Mouse (Mus musculus) forebrain, embryonic 11.5 days (tissue): ENCODE data around the gene Gtf3c3. TPM values are rescaled to one million over a fixed set of nuclear protein-coding genes. Genes with fewer than 3 reads are reported as not detected.
A peak's percentile ranks its signal among the peaks of the same experiment; 100 is the strongest.

Source experiments
- ATAC-seq: fragments of 200-750 bp; cut with Nextera tagmentation; replicated peaks from 2 replicates; pipeline ENCODE4 v1.8.0; 2017; ENCODE audit warnings: moderate TSS enrichment; ENCODE audit not compliant: low FRiP score
- DNase-seq: peaks from one replicate; pipeline ENCODE4 v3.0.0-alpha.2; 2017; ENCODE audit warnings: low spot score
- H3K27ac ChIP-seq: fragments of 300-500 bp; sonication (generic); 2 replicates; pipeline ENCODE4 v1.5.1; 2014; ENCODE audit warnings: low read depth, low read length
- H3K27me3 ChIP-seq: fragments of 300-500 bp; sonication (generic); 2 replicates; pipeline ENCODE4 v1.6.1; 2014; ENCODE audit warnings: mild to moderate bottlenecking, low read length, mixed read lengths; ENCODE audit not compliant: control insufficient read depth, insufficient read depth
- H3K36me3 ChIP-seq: fragments of 300-500 bp; sonication (generic); 2 replicates; pipeline ENCODE4 v1.6.1; 2014; ENCODE audit warnings: mild to moderate bottlenecking, low read length, moderate library complexity, mixed read lengths; ENCODE audit not compliant: control insufficient read depth, insufficient read depth
- H3K4me1 ChIP-seq: fragments of 300-500 bp; sonication (generic); replicated peaks from 2 replicates; pipeline ENCODE4 v1.6.1; 2014; ENCODE audit warnings: low read length, mixed read lengths; ENCODE audit not compliant: control insufficient read depth, insufficient read depth
- H3K4me2 ChIP-seq: fragments of 300-500 bp; sonication (generic); 2 replicates; pipeline ENCODE4 v1.6.1; 2014; ENCODE audit warnings: low read depth, mild to moderate bottlenecking, low read length, moderate library complexity, mixed read lengths; ENCODE audit not compliant: severe bottlenecking
- H3K4me3 ChIP-seq: fragments of 300-500 bp; sonication (generic); 2 replicates; pipeline ENCODE4 v1.5.1; 2014; ENCODE audit warnings: low read depth, low read length
- H3K9ac ChIP-seq: fragments of 300-500 bp; sonication (generic); 2 replicates; pipeline ENCODE4 v1.6.1; 2014; ENCODE audit warnings: low read length
- H3K9me3 ChIP-seq: fragments of 300-500 bp; sonication (generic); 2 replicates; pipeline ENCODE4 v1.6.1; 2016; ENCODE audit warnings: low read length, mixed read lengths; ENCODE audit not compliant: control insufficient read depth
- WGBS: fragments of 180-500 bp; shearing (Covaris S2); extraction: QIAGEN DNeasy Blood & Tissue Kit; methylation state at CpG from one replicate; pipeline ENCODE4 v1.1.7; 2014; 5-methylcytosine and 5-hydroxymethylcytosine counted together
- polyA plus RNA-seq: library from polyadenylated mRNA; unstranded; fragments of >200 nt; fragmentation: Nextera tagmentation; extraction: Ambion mirVana; gene quantifications from 2 replicates; pipeline ENCODE4 v1.2.1, GENCODE M21; 2014

Gtf3c3 gene
- polyA plus RNA-seq, 1 experiment from 2014 or later = 37.5 TPM

DNA sequence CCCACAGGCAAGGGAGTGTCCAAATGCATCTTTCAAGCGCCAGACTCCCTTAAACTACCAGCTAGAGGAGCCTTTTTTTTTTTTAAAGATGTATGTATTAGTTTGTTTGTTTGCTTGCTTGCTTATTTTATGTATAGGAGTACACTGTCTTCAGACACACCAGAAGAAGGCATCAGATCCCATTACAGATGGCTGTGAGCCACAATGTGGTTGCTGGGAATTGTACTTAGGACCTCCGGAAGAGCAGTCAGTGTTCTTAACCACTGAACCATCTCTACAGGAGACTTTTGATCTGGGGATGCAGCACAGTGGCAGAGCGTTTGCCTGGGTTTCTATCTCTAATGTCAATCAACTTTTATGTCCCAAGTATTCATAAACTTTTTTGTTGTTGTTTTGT, 307 bp upstream of the Gtf3c3 start:
- 52% methylated on average over 3 of the region's 3 CpGs for WGBS
- H3K9me3 ChIP-seq = no peaks in the 10 kb centered on the region
- H3K27me3 ChIP-seq = no peaks in the 10 kb centered on the region
- H3K9ac ChIP-seq = peak overlapping the region; percentile 73
- no peaks in the 10 kb centered on the region for H3K4me1 ChIP-seq
- DNase-seq (no peak), ATAC-seq (peak; percentile 19; the same call in 1 of the 2 replicates)
- H3K27ac ChIP-seq = no peak overlapping the region
- H3K36me3 ChIP-seq = no peaks in the 10 kb centered on the region
- peak overlapping the region; percentile 79; the same call in 1 of the 2 replicates for H3K4me2 ChIP-seq
- peak overlapping the region; percentile 65 for H3K4me3 ChIP-seq

DNA sequence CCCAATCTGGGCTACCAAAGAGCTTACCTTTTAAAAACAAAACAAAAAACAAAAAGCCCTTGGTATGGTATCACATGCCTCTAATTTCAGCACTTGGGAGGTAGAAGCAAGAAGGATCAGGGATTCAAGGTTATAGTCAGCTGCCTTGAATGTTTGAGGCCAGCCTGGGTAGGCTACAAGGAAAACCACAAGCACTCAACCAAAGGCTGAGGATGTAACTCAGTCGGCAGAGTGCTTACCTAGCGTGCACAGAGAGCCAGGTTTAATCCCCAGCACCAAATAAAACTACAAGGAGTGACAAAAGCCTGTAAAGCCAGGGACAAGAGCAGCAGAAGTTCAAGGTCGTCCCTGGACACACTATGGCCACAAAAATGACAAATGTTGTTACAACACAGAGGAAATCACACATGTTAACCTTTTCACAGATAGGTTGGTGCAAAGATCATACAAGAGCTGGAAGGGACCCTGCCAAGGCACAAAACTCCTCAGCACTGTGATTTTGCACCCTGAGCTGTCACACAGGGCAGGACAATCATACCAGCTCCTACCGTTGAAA, 16.5 kb downstream of the Gtf3c3 start:
- H3K9ac ChIP-seq = no peak overlapping the region
- H3K4me2 ChIP-seq = no peak overlapping the region
- 91% methylated on average over 4 of the region's 4 CpGs for WGBS
- no peaks in the 10 kb centered on the region for H3K9me3 ChIP-seq
- H3K27ac ChIP-seq = no peak overlapping the region
- H3K4me1 ChIP-seq = no peaks in the 10 kb centered on the region
- DNase-seq (no peak), ATAC-seq (no peak)
- H3K4me3 ChIP-seq = no peak overlapping the region
- H3K36me3 ChIP-seq = no peaks in the 10 kb centered on the region; the same call in 1 of the 2 replicates
- no peaks in the 10 kb centered on the region for H3K27me3 ChIP-seq

DNA sequence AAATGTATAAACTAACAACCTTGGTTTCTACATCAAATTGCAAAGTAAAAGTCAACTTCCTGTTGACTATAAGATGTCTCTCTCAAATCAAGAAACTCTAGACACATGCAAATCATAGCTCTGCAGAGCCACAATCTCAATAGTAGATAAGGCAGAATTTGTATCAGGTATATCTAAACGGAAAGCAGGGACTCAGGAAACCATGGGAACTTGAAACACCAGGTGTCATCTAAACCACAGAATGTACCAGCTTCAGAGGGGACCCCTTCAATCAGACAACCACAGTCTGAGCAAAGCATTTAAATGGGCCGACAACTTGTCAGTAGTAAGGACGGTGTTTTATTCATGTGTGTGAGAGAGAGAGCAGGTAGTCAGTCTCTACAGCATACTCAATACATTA, 17.1 kb downstream of the Gtf3c3 start:
- Histone ChIP-seq H3K9ac (no peak overlapping the region), H3K36me3 (no peaks in the 10 kb centered on the region; the same call in 1 of the 2 replicates), H3K4me2 (no peak overlapping the region), H3K4me1 (no peaks in the 10 kb centered on the region), H3K27me3 (no peaks in the 10 kb centered on the region), H3K9me3 (no peaks in the 10 kb centered on the region), H3K27ac (no peak overlapping the region), H3K4me3 (no peak overlapping the region)
- no peak for DNase-seq
- ATAC-seq = no peak
- 97% methylated on average over 3 of the region's 3 CpGs for WGBS

DNA sequence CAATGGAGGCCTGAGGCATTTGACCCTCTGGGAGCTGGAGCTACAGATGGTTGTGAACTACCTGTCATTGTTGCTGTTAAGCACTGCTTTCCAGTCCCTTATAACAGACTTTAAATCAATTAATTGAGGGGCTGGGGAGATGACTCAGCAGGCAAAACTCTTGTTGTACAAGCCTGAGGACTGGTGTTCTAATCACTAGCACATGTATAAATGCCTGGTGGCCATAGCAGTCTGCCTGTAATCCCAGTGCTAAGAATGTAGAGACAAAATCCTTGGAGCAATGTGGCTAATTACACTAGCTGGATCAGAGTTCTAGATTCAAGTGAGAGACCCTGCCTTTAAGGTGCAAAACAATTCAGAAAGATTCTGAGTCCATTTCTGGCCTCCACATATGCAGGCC, 36.0 kb downstream of the Gtf3c3 start:
- Histone ChIP-seq H3K9ac (no peak overlapping the region), H3K4me1 (no peaks in the 10 kb centered on the region)
- ATAC-seq = no peak

DNA sequence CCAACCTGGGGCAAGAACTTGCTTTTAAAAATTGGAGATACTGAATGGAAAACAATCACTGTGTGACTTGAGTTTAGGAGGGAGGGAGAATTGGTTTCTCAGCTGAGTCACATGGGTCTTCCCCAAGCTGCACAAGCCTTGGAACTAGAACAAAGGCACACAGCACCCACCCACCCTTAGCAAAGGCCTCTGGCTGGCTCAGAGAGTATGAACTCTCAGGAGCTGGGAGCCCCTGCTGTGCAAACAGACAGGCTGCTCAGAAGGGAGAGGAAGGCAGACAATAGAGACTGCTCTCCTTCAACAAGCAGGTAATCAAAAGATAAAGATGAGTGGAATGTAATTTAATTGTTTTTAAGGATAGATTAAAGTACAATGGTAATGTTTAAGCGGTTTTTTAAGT, 54.5 kb downstream of the Gtf3c3 start:
- 19% methylated on average over 1 of the region's 1 CpGs for WGBS
- H3K4me1 ChIP-seq = no peaks in the 10 kb centered on the region
- DNase-seq (no peak), ATAC-seq (no peak)
- no peak overlapping the region for H3K4me3 ChIP-seq
- H3K4me2 ChIP-seq = no peak overlapping the region
- H3K27me3 ChIP-seq = no peaks in the 10 kb centered on the region
- no peak overlapping the region for H3K9ac ChIP-seq
- H3K27ac ChIP-seq = no peak overlapping the region
- no peaks in the 10 kb centered on the region for H3K9me3 ChIP-seq
- H3K36me3 ChIP-seq = no peaks in the 10 kb centered on the region

More for the DNA sequence above, 36.0 kb downstream of the Gtf3c3 start:
- Histone ChIP-seq H3K4me3 (no peak overlapping the region), H3K4me2 (no peak overlapping the region), H3K27ac (no peak overlapping the region), H3K36me3 (no peaks in the 10 kb centered on the region; the same call in 1 of the 2 replicates), H3K9me3 (no peaks in the 10 kb centered on the region), H3K27me3 (no peaks in the 10 kb centered on the region)
- no peak for DNase-seq

DNA sequence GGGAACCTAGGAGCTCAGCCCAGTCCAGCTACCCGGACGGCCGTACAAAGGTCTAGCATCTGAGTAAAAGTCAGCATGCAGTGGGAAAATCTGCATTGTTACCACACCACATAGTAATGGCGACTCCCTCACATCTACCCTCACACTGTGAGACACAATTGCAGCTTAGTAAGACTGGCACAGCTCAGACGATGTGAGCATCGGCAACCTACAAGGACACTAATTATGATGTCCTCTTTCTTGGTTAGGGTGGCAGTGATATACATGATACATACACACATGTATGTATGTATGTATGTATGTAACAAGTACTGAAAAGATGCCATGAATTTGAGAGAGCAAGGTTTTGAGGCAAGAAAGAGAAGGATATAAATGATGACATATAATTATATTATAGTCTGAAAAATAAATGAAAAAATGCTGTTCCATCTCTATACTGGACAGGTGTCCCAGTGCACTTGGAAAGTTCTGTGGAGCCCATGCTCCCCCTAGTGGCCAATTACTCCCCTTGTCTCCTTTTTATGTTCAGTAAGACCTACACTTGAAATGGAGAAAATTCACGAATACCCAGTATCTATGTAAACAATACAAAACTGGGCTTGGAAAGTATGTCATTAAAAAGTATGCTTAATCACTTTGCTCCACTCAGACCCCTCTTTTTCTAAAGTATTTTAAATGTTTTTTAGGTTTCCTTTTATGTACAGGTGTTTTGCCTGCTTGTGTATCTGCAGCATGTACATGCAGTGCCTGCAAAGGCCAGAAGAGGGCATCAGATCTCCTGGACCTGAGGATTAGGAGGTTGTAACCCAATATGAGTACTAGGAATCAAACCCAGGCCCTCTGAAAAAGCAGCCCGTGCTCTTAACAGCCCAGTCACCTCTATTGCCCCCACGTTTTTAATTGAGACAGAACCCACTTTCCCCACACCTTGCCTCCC, 57.5 kb downstream of the Gtf3c3 start:
- Histone ChIP-seq H3K9ac (no peak overlapping the region), H3K4me3 (no peak overlapping the region), H3K36me3 (no peaks in the 10 kb centered on the region), H3K4me1 (no peaks in the 10 kb centered on the region), H3K9me3 (no peaks in the 10 kb centered on the region), H3K27me3 (no peaks in the 10 kb centered on the region), H3K4me2 (no peak overlapping the region), H3K27ac (no peak overlapping the region)
- peak; percentile 65 for DNase-seq
- ATAC-seq = peak; percentile 51; the same call in 1 of the 2 replicates
- 82% methylated on average over 9 of the region's 9 CpGs for WGBS

DNA sequence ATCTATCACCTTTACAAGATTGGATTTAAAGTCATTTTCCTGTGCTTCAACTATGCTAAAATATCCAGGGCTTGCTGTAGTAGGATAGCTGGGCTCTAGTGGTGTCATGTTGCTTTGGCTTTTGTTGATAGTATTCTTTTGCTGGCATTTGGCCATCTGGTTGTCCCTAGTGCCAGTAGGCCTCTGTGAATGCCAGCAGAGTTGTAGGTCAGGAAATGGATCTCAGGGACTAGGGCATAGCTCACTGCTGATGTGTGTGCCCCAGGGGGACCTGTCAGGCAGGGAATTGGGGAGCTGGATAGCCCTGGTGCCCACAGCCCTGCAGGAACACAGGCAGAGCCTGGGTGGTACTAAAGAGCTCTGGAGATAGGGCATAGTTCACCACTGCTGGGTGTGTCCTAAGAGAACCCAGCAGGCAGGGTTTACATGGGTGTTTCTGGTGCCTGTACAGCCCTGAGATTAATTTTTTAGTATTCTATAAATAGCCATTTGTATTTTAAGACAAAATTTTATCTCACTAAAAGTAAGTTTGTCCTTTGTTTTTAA, 61.2 kb downstream of the Gtf3c3 start:
- Histone ChIP-seq H3K4me3 (no peak overlapping the region), H3K27ac (no peak overlapping the region), H3K27me3 (no peaks in the 10 kb centered on the region), H3K4me1 (no peaks in the 10 kb centered on the region), H3K36me3 (no peaks in the 10 kb centered on the region), H3K9ac (no peak overlapping the region), H3K4me2 (no peak overlapping the region), H3K9me3 (no peaks in the 10 kb centered on the region)
- ATAC-seq (no peak), DNase-seq (no peak)

DNA sequence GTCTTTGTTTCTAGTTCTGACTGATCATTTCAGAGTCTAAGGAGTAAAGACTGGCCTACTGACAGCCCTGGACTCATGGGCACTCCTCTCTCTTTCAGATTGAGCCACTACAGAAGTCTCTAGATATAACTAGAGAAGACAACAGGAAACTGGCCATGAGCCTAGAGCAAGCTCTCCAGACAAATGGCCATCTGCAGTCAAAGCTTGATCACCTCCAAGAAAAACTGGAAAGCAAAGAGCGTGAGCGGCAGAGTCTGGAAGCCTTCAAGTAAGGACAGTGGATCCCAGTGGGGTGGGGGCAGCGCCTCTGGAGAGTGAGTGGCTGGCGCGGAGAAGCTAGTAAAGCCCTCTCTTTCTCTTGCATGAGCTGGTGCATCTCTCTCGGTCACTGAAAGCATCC, 82.2 kb downstream of the Gtf3c3 start:
- no peaks in the 10 kb centered on the region for H3K9me3 ChIP-seq
- H3K9ac ChIP-seq = no peak overlapping the region
- DNase-seq (no peak), ATAC-seq (no peak)
- no peaks in the 10 kb centered on the region for H3K4me1 ChIP-seq
- H3K4me3 ChIP-seq = no peak overlapping the region
- no peaks in the 10 kb centered on the region for H3K36me3 ChIP-seq
- WGBS = 88% methylated on average over 6 of the region's 6 CpGs
- no peak overlapping the region for H3K4me2 ChIP-seq
- no peak overlapping the region for H3K27ac ChIP-seq
- no peaks in the 10 kb centered on the region for H3K27me3 ChIP-seq
